Mouse (Mus musculus) brain, adult 2 months (tissue): Measurements from ENCODE around the gene C2cd2.
"Not testable (repeated sequence)": the region's sequence is repeated elsewhere in the genome, so short reads cannot be mapped to it uniquely, and the experiment has no call there.

Experiments used
- DNase-seq: peaks from one replicate; pipeline ENCODE4 v3.0.0; 2011; ENCODE audit warnings: low read depth, low spot score

The C2cd2 gene

DNA sequence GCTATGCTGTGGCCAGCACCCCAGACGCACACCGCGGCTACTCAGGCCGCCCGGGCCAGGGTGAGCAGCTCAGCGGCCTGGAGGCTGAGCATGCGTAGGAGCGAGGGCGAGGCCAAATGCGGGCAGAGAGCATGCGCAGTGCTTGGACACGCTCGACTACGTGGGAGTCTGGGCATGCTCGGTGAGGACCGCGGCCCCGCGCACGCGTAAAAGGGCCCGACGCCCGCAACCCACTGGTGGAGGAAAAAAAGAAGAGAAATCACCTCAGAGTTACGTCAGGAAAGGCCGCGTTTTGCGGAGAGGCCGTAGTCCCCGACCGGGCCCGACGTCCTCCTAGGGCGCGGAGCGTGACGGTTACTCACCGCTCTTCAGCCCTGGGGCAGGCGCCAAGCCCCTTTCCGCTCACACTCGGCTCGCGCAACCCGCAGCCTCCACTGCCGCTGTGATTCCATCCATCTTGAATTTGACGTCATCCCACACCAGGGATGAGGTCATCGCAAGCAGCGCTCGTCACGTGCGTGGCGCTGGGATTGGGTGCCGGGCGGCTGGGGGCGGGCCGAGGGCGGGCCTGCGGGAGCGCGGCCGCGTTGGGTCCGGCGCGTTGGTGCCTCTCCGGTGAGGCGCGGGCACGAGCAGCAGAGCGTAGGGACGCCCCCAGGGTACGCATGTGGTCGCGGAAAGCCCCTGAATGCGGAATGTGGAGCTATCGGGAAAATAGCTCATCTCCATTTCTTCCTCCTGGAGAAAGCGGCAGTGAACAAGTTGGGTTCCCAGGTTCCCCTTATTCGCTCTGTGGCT, at the start of gene C2cd2, which contains the start of gene Zbtb21:
Gene C2cd2, minus strand, starts transcription at position 448 of the 798 bp plus-strand sequence.
Gene Zbtb21, minus strand, starts transcription at position 472 of the 798 bp plus-strand sequence.
- DNase-seq: peak; percentile 99

DNA sequence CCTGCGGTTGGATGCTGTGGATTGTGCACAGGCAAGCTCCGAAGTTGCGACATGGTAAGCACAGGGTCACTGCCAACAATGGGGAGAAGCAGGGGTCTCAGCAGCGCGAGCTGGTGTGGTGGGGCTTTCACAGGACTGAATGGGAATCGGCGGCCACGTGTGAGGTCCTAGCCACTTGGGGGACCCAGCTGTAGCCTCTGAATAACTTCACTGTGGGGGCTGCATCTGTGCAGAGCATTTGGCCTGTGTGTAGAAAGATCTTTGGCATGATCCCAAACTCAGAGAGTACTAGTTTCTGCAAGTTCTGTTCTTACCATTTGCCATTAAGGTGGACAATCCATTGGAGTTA, 35.0 kb upstream of the C2cd2 start:
- DNase-seq: not testable (repeated sequence)

DNA sequence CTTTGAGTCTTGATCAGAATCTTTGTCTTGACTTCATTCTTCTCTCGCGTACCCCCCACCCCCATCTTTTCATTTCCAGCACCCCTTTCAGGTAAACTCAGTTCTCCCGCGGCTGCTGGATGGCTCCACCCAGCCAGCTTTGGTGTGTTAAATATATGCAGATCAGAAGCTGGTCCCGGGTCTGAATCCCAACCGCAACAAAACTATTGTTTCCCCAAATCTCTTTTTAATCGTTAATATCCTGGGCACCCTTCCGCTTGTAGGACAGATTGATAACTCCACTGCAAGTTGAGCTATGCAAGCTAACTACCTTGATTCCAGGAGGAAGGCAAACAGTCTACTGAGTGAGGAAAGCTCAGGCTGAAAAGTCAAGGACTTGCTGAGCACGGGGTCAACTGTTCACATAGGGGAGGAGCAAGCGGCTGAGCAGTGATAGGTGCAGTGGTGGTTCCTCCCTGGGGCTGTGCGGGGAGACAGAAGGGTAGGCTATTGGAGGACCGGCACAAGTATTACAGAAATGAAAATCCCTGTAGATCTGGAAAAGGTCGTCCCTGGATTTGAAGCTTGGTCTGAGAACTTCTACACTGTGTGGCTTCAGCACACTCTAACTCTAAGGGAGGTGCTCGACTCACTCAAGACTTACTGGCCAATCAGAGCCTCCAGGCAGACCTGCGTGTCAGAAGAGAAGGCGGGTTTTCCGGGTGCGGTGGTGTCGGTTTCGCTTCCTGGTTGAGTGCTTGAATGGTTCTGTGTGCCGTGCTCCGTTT, 34.4 kb upstream of the C2cd2 start, which contains the start of gene B230307C23Rik:
Gene B230307C23Rik, plus strand, starts transcription at position 700 of the 767 bp plus-strand sequence.
- DNase-seq: peak; percentile 95

DNA sequence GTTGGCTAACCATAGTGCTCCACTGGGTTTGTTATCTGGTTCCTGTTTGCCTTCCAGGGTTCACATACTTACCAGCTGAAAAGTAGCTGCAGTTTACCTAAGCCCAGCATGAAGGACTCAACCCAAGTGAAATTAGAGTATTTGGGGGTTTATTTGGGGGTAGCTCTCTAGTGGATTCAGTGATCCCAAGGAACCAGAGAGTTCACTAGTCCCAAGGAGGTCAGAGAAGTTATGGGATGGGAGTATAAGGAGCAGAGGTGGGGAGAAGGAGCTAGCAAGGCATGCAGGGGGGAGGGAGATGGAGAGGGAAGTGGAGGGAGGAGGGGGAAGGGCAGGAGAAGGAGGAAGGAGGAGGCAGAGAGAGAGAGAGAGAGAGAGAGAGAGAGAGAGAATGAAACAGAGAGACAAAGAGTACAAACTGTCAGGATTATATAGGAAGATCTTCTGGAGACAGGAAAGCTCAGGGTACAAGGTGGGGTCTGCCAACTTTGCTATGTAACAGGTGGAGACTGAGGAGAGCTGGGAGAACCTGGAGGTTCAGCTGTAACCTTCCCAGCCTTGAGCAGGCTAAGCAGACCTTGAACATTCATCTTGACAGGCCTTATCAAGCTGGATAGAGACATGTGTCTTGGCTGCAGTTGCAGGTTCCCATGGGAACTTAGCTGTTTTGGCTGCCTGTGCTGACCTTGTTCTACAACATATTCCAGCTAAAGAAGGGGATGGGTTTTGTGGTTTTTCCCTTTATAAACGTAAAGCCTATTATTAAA, 33.6 kb upstream of the C2cd2 start:
- DNase-seq: peak; percentile 12

DNA sequence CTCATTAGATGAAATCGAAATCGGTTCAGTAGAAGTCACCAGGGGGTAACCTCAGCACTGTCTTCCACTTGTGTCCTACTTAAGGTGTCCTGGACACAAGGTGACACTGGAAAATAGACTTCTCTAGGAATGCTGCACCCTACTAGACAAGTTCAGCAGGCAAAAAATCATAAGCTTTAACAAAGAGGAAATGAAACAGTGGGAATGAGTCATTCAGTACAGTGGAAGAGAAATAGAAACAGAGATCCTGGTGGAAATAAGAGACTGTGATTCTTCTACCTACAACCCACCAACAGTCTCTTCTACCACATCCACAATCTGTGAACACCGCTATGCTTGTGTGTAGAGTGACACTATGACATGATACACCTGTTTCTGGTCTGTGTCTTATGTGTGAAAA, 30.1 kb upstream of the C2cd2 start:
- DNase-seq: not testable (repeated sequence)

DNA sequence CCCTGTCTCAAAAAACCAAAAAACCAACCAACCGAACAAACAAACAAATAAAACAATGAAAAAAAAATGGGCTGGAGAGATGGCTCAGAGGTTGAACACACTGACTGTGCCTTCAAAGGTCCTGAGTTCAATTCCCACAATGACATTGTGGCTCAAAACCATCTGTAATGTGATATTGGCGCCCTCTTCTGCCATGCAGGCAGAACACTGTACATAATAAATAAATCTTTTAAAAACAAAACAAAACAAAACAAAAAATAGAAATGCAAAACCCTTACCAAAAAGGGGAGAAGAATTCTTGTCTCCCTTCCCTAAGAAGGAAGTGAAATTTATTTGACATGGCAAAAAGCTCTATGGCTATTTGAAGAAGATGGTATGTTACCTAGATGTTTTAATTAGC, 29.1 kb upstream of the C2cd2 start:
- no peak for DNase-seq

DNA sequence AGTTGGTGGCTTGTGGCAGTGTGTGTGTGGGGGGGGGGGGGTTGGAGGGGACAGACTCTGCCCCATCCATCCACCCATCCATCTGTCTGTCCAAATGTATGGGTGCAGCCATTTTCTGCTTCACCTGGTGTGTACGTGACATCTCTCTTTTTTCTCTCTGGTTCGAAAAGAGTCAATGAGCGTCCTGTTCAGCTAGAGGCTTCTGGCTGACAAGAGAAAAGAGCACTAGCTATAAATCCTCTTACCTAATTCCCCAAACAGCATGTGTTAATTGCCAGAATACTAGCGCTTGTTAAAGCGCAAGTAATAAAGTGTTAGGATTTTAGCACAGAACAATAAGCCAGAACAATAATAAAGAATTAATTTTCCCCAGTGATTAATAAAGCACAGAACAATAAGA, 22.2 kb upstream of the C2cd2 start:
- DNase-seq: no peak

DNA sequence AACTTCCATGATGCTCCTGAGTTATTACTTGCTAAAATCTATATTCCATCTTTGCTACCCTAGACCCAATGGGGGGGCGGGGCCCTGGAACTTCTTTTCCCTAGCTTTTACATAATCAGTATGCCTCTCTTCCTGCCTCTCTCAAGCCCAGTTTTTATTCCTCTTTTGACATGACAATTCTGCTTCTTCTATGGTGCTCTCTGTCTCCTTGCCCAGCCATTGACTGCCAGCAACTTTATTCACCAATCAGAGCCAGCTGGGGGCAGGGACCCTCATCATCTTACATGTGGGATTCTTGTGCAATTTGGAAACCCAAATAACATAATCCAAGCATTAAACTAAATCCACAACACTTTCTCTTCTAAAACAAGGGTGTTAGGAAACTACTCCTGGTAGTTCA, 19.0 kb upstream of the C2cd2 start:
- DNase-seq: no peak

DNA sequence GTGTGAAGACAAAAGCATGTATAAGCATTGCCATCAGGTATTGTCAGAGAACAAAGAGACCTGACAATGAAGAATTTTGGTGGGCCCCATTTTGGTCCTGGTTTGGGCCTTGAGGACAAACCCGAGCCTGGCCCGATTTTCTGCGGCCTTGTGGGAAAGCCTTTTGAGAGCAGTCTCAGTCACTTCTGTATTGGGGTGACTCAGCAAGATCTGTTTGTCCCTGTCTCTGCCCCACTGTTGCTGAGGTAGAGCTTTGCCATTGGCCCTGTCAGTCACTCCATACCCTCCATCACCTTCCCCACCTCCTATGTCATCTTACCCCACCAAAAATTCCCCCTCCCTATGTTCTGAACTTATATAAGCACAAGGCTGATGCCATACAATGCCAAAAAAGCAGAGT, 15.3 kb upstream of the C2cd2 start:
- DNase-seq: no peak

DNA sequence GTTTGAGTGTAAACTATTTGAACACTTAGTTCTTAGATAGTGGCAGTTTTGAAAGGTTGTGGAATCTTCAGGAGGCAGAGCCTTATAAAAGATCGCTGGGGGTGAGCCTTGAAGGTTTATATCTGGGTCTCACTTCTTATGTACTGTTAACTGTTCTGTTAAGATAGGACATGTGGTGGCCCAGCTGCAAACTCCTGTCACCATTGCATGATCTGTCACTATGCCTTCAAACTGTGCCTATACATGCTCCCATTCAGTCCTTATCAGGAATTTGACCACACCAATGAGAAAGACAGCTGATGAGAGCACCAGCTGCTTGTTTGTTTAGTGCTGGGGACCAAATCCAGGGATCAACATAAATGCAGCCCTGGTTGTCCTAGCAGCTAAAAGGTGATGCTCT, 14.9 kb upstream of the C2cd2 start:
- DNase-seq: no peak

DNA sequence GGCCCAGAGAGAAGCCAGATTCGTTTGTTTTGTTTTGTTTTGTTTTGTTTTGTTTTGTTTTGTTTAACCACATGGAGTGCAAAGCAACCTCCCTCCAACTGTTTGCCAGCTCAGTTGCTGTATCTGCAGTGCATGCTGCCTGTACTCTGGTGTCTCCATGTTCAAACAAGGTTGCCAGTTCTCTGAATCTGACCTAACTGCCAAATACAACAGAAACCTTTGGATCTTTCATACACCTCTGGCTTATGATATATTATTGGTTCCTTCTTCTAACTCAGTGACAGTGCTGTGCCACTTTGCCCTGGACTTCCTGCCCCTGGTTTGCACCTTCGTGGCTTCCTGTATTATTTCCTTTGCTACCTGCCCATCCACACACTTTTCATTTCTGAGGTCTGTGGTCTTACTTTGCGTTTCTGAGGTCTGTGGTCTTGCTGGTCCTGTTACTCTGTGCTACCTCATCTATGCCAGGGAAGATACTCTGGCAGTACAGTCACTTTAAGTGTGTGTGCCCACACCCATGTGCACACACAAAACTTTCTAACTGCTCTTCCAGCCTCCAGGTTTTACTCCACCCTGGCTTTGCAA, 1.6 kb upstream of the C2cd2 start:
- DNase-seq: no peak

DNA sequence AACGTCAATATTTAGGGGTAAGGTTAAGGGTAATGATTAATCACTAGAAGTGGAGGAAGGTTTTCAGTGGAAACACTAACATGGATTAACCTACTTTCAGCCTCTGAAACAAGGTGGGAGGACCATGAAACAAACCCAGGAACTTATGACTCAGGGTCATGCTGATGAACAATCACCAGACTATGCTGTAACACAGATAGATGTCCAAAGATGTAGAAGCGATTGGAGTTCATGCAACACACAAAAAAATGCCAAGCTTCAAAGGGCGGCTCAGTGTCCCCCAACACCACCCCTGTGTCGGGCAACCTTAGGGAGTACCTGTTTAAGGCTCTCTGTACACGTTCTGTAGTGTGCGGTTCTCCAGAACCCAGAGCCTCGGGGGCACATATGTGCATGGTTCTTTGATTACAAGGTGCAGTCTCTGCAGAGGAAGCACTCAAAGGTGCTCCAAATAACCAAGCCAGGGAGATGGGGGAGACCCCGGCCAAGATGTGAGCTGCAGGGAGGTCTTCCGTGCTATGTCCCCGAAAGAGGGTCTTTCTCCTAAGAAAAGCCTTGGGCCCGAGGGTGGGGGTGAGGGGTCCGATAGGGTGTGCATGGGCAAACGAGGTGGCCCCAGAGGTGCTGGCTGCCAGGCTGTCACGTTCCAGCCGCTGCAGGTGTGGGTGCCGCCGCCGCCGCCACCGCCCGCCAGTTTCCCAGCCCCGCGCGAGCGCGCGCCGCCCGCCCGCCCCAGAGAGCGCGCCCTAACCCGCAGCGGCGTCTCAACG, 832 bp downstream of the C2cd2 start:
- peak; percentile 33 for DNase-seq

DNA sequence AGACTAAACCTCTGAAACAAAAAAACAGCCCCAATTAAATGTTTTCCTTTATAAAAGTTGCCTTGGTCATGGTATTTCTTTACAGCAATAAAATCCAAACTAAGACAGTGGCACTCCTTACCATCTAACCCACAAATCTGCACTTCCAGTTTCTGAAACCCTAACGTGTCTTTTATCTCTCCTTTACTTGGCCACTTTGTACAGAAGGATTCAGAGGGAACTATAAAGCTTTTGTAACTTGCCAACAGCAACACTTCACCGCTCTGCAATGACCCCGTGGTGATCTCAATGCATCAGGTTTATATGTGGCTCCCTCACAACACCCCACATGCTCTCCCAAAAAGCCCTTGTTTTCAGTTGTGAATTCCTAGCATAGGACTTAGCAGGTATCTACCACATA, 2.0 kb downstream of the C2cd2 start:
- no peak for DNase-seq

DNA sequence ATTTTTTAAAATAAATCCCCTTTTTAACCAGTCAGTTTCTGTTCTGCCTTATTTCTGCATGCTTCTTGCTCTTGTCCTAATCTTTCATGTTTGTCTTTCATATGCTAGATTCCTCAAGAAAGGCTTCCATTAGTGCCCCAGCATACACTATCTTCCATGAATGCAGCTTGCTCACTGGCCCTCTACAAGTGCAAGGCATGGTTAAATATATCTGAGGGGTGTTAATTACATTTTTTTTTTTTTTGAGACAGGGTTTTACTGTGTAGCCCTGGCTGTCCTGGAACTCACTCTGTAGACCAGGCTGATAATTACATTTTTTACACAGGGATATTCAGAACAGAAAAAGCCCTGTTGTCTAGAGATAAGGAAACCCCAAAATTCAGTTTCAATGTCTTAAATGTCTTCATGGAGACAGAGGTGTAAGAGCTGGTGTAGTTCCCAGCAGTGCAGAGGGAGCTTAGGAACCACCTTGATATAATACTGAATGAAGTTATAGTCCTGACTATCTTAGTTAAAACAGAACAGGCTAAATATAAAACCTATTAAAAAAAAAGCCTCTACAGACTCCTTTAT, 3.9 kb downstream of the C2cd2 start:
- DNase-seq: no peak

DNA sequence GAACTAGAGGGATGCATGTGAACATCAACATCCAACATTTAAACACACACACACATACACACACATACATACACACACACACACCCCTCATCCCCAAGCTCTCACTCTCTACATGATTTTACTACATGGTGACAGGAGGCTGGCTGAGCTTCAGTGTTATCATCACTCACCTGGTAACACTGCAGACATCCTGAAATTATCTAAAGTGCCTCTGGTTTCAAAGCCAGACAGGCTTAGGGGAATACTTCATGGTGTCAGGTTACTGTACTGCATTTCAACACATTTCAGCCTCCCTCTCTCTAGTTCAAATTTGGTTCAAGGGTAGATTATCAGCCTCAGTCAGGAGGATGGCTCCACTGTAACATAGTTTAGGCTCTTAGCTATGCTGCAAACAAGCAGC, 4.8 kb downstream of the C2cd2 start:
- DNase-seq: no peak

DNA sequence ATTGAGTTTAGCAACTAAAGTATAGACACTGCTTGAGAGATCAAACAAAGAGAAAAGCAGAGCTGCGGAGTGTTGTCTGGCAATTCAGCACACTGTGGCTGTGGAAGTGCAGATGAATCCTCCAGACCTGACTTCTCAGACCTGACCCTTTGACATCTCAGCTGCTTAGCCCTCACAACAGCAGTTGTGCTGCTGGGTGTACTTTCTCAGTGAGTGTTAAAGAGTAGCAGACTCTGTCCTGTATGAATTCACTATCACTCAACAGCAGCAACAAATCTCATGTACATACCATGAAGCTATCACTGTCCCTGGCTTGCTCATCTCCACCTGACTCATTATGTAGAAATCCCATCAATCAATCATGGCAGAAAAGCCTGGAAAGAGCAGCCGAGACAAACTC, 6.4 kb downstream of the C2cd2 start:
- DNase-seq: no peak

DNA sequence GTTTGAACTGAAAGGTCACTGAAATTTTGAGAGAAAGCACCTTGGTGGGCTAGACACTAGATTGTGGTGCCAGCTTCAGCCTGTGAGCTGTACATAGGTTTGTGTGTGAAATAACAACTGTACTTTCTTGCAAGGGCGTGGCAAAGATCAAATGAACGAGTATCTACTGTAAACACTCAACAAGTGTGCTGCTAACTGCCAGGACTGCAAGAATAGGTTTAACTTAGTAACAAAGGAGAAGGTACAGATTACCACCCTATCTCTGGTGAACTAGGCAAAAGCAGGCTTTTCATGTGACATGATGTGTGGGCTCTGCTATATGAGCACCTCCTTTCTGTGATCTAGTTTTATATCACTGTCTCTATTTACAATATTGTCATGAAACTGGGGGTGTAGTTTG, 9.1 kb downstream of the C2cd2 start:
- no peak for DNase-seq

DNA sequence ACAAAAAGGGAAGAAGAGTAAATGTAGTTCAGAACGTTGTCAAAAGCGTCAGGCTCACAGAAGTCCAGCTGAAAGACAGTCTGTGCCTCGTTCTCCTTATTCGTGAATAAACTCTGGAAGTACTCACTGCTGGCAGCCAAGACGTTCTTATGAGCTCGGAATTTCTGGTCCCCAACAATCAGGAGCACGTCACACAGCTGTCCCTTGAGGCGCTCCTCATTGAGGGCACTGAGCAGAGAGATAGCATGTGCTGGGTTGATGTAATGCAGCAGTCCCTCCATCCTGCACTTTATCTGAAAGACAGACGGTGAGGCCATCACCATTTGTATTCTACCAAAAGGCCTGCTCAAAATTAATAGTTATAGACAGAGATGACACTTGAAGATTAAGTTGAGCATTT, 9.6 kb downstream of the C2cd2 start:
- no peak for DNase-seq

DNA sequence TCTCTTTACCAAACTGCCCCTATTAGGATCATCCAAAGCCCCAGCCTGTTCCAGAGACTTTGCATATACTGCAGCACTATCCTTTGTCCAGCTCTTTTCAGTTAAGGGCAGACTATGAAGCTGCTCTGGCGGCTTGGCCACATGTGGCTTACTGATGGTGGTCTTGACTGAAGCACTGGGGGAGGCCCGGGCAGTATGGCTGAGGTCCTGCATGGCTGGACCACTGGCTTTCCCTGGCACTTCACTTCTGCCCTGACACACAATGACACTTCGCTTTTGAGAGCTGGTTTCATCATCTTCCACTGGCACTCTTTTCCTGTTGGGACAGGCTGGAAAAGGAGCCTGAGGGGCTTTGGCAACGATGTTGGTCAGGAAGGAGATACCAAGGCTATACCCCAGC, 10.0 kb downstream of the C2cd2 start:
- no peak for DNase-seq

DNA sequence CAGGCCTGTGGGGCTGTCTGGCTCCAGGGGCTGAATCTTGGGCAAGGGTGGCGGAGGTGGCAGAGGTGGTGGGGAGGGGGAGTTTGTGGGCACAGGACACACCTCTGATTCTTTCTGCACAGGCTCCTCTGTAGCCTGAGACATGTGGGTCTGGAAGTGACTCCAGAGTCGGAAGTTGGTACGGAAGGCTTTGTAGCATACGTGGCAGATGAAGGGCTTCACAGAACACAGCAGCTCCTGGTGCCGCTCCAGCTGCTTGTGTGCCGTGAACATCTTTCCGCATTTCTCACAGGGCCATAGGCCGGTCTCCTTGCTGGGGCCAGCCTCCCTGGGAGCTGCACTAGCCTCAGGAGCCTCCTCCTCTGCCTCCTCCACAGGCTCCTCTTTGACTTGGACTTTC, 12.3 kb downstream of the C2cd2 start:
- DNase-seq: no peak

DNA sequence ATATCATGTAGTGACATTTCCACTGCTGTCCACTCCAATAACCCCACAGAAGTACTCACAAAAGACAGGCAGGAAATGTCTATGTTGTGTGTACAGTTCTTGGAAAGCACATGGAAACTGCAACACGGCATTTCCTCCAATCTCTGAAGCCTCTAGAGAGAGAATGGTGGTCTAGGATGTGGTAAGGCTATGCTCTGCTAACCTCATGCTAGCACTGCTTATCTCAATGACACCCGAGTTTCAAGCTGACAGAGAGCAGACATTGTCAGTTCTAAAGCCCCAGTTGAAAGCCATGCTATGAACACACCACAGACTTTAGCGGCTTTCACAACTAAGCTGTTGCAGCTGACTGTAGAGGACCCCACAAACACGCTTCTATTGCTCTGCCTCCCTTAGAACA, 13.6 kb downstream of the C2cd2 start:
- no peak for DNase-seq
